ENCODE assay signal across 7 mouse cellular contexts in genomic region chr5:124438229-124438628, GRCm38 (mm10). TPM values are rescaled to one million over a fixed set of nuclear protein-coding genes. Genes with fewer than 3 reads are reported as not detected.
DNase-seq lines count a peak whose midpoint lies in the region; ATAC-seq and TF ChIP-seq lines count a peak whose summit lies in the region.

No protein-coding gene starts in this region.

- no peak for ATAC-seq in midbrain, embryonic 15.5 days (replicated peaks)

- no peak overlapping the region for H3K4me2 ChIP-seq in midbrain, embryonic 15.5 days

- peak; percentile 50 to 51 for DNase-seq in B cell, adult 2 months
- DNase-seq in induced T-regulatory cell, adult 2 months (ENCODE audit: low read depth), result peak; percentile 64
- peak; percentile 61 for DNase-seq in lung, postnatal 10 days
- no peak for DNase-seq in left cerebral cortex, postnatal 4 days
- DNase-seq in hindbrain, embryonic 10.5 days (ENCODE audit: low spot score), result no peak

- intact Hi-C loops in left cerebral cortex, postnatal 4 days (cut with DNase I), result no loop called here

- no peaks in the 10 kb centered on the region for H3K27me3 ChIP-seq in E14TG2a.4 (ENCODE audit: insufficient read depth, low read length)
- H3K27me3 ChIP-seq in hindbrain, embryonic 10.5 days (ENCODE audit: insufficient read depth, poor library complexity, severe bottlenecking), result no peaks in the 10 kb centered on the region
- H3K27me3 ChIP-seq in midbrain, embryonic 15.5 days (replicated peaks), result no peaks in the 10 kb centered on the region

- peak overlapping the region; percentile 80 for H3K4me3 ChIP-seq in E14TG2a.4 (replicated peaks; ENCODE audit: low read length)
- no peak overlapping the region for H3K4me3 ChIP-seq in hindbrain, embryonic 10.5 days
- H3K4me3 ChIP-seq in midbrain, embryonic 15.5 days, result no peak overlapping the region

- WGBS in hindbrain, embryonic 10.5 days, result 86% methylated on average over 5 of the region's 5 CpGs
- WGBS in midbrain, embryonic 15.5 days, result 94% methylated on average over 5 of the region's 5 CpGs

- H3K36me3 ChIP-seq in E14TG2a.4 (ENCODE audit: insufficient read depth, low read length), result peaks cover 14% of the 10 kb centered on the region
- H3K36me3 ChIP-seq in hindbrain, embryonic 10.5 days, result peaks cover 3% of the 10 kb centered on the region; the same call in 1 of the 2 replicates
- H3K36me3 ChIP-seq in midbrain, embryonic 15.5 days (replicated peaks), result no peaks in the 10 kb centered on the region

- TF ChIP-seq CTCF in E14TG2a.4 (conservative IDR thresholded peaks at IDR 0.05; ENCODE audit: low read length), result no peak

- peaks cover 34% of the 10 kb centered on the region for H3K4me1 ChIP-seq in E14TG2a.4 (replicated peaks; ENCODE audit: low read depth, low read length)
- H3K4me1 ChIP-seq in hindbrain, embryonic 10.5 days (replicated peaks), result peaks cover 17% of the 10 kb centered on the region
- peaks cover 16% of the 10 kb centered on the region for H3K4me1 ChIP-seq in midbrain, embryonic 15.5 days

- H3K9ac ChIP-seq in midbrain, embryonic 15.5 days, result no peak overlapping the region

- H3K9me3 ChIP-seq in E14TG2a.4 (ENCODE audit: low read length), result no peaks in the 10 kb centered on the region
- no peaks in the 10 kb centered on the region for H3K9me3 ChIP-seq in hindbrain, embryonic 10.5 days
- H3K9me3 ChIP-seq in midbrain, embryonic 15.5 days, result no peaks in the 10 kb centered on the region

- no peak overlapping the region; the same call in 1 of the 2 replicates for H3K27ac ChIP-seq in hindbrain, embryonic 10.5 days
- H3K27ac ChIP-seq in midbrain, embryonic 15.5 days, result no peak overlapping the region

RNA-seq across cellular contexts. Expression of gene Kmt5a, which starts 1.5 kb away (rescaled TPM):
- total RNA-seq in left cerebral cortex, postnatal 4 days (2021), result 10 to 100 TPM; 45.2 to 55.7 TPM
- polyA plus RNA-seq in hindbrain, embryonic 10.5 days (2016; fragmentation: Nextera tagmentation; extraction: Ambion mirVana), result 34.3 and 43.7 TPM in 2 replicates
- polyA plus RNA-seq in midbrain, embryonic 15.5 days (2015; fragmentation: Nextera tagmentation; extraction: Ambion mirVana), result 36.4 and 49.1 TPM in 2 replicates

RNA-seq across cellular contexts. Expression of gene Sbno1, which starts 12.4 kb away (rescaled TPM):
- total RNA-seq in left cerebral cortex, postnatal 4 days (2021), result 100 to 1,000 TPM; 126 to 131 TPM
- 84.6 and 86.6 TPM in 2 replicates for polyA plus RNA-seq in hindbrain, embryonic 10.5 days (2016; fragmentation: Nextera tagmentation; extraction: Ambion mirVana)
- polyA plus RNA-seq in midbrain, embryonic 15.5 days (2015; fragmentation: Nextera tagmentation; extraction: Ambion mirVana), result 98.6 and 102 TPM in 2 replicates

RNA-seq across cellular contexts. Expression of gene Rilpl2, which starts 39.9 kb away (rescaled TPM):
- 10 to 100 TPM; 19.0 to 20.5 TPM for total RNA-seq in left cerebral cortex, postnatal 4 days (2021)
- 21.5 and 23.1 TPM in 2 replicates for polyA plus RNA-seq in hindbrain, embryonic 10.5 days (2016; fragmentation: Nextera tagmentation; extraction: Ambion mirVana)
- polyA plus RNA-seq in midbrain, embryonic 15.5 days (2015; fragmentation: Nextera tagmentation; extraction: Ambion mirVana), result 24.7 and 25.2 TPM in 2 replicates

RNA-seq across cellular contexts. Expression of gene Snrnp35, which starts 44.7 kb away (rescaled TPM):
- 10 to 100 TPM; 26.4 to 33.6 TPM for total RNA-seq in left cerebral cortex, postnatal 4 days (2021)
- 29.7 and 35.4 TPM in 2 replicates for polyA plus RNA-seq in hindbrain, embryonic 10.5 days (2016; fragmentation: Nextera tagmentation; extraction: Ambion mirVana)
- 18.9 and 19.1 TPM in 2 replicates for polyA plus RNA-seq in midbrain, embryonic 15.5 days (2015; fragmentation: Nextera tagmentation; extraction: Ambion mirVana)

Comparison
In these comparisons a context has a peak if more than half of its experiments do, and no peak if none do; other contexts are left out.
1. DNase-seq: peak in B cell, adult 2 months (2 of 2), induced T-regulatory cell, adult 2 months (single experiment) and lung, postnatal 10 days (single experiment); none in left cerebral cortex, postnatal 4 days (single experiment) and hindbrain, embryonic 10.5 days (single experiment).